Mouse (Mus musculus) hindbrain, embryonic 15.5 days (tissue): ENCODE results near the gene Klf6. TPM values are rescaled to one million over a fixed set of nuclear protein-coding genes. Genes with fewer than 3 reads are reported as not detected.

Experiments used
- ATAC-seq: fragments of 200-750 bp; cut with Nextera tagmentation; 2 replicates; pipeline ENCODE4 v1.8.0; 2017; ENCODE audit warnings: low read depth, moderate number of reproducible peaks, moderate TSS enrichment; ENCODE audit not compliant: low FRiP score
- H3K27ac ChIP-seq: fragments of 300-500 bp; sonication (generic); replicated peaks from 2 replicates; pipeline ENCODE4 v1.5.1; 2015; ENCODE audit warnings: mild to moderate bottlenecking, inconsistent platforms
- H3K27me3 ChIP-seq: fragments of 300-500 bp; sonication (generic); 2 replicates; pipeline ENCODE4 v1.6.1; 2015; ENCODE audit warnings: control low read depth, inconsistent platforms
- H3K36me3 ChIP-seq: fragments of 300-500 bp; sonication (generic); 2 replicates; pipeline ENCODE4 v1.6.1; 2015; ENCODE audit warnings: control low read depth, inconsistent platforms
- H3K4me1 ChIP-seq: fragments of 300-500 bp; sonication (generic); replicated peaks from 2 replicates; pipeline ENCODE4 v1.6.1; 2015; ENCODE audit warnings: control low read depth, inconsistent platforms
- H3K4me2 ChIP-seq: fragments of 300-500 bp; sonication (generic); 2 replicates; pipeline ENCODE4 v1.6.1; 2015; ENCODE audit warnings: moderate library complexity, mild to moderate bottlenecking, inconsistent platforms
- H3K4me3 ChIP-seq: fragments of 300-500 bp; sonication (generic); 2 replicates; pipeline ENCODE4 v1.5.1; 2015; ENCODE audit warnings: mild to moderate bottlenecking, inconsistent platforms
- H3K9ac ChIP-seq: fragments of 300-500 bp; sonication (generic); 2 replicates; pipeline ENCODE4 v1.6.1; 2015; ENCODE audit warnings: inconsistent platforms
- H3K9me3 ChIP-seq: fragments of 300-500 bp; sonication (generic); 2 replicates; pipeline ENCODE4 v1.6.1; 2016; ENCODE audit warnings: control low read depth, inconsistent platforms
- WGBS: fragments of 180-500 bp; shearing (Covaris S2); methylation state at CpG from one replicate; pipeline ENCODE4 v1.1.7; 2015; 5-methylcytosine and 5-hydroxymethylcytosine counted together
- polyA plus RNA-seq: library from polyadenylated mRNA; unstranded; fragments of >200 nt; fragmentation: Nextera tagmentation; extraction: Ambion mirVana; gene quantifications from 2 replicates; pipeline ENCODE4 v1.2.1, GENCODE M21; 2015

Klf6 gene
- 83.8 and 87.6 TPM in 2 replicates for polyA plus RNA-seq

GRCm38 (mm10) chr13:5861157-5862002, at the start of gene Klf6:
Gene Klf6 (plus strand): TSS chr13:5861482.
- Histone ChIP-seq H3K4me3 (peak within 1 kb of the TSS; percentile 57), H3K4me2 (peak within 1 kb of the TSS; percentile 77), H3K27ac (peak within 1 kb of the TSS; percentile 100), H3K36me3 (peaks cover 14% of the 10 kb centered on the region), H3K9ac (peak within 1 kb of the TSS; percentile 82), H3K9me3 (no peaks in the 10 kb centered on the region), H3K4me1 (peaks cover 26% of the 10 kb centered on the region), H3K27me3 (no peaks in the 10 kb centered on the region)
- ATAC-seq = peak; percentile 100
- WGBS = under 1% methylated on average over 57 of the region's 60 CpGs

GRCm38 (mm10) chr13:5813433-5813832, 47.8 kb upstream of the Klf6 start:
- ATAC-seq = no peak
- no peak overlapping the region for H3K4me3 ChIP-seq
- no peaks in the 10 kb centered on the region for H3K36me3 ChIP-seq
- H3K4me1 ChIP-seq = no peaks in the 10 kb centered on the region
- H3K4me2 ChIP-seq = no peak overlapping the region
- WGBS = 93% methylated on average over 9 of the region's 9 CpGs
- no peaks in the 10 kb centered on the region for H3K27me3 ChIP-seq
- no peaks in the 10 kb centered on the region for H3K9me3 ChIP-seq
- H3K9ac ChIP-seq = no peak overlapping the region
- no peak overlapping the region for H3K27ac ChIP-seq

GRCm38 (mm10) chr13:5817250-5817649, 44.0 kb upstream of the Klf6 start:
- H3K4me3 ChIP-seq = no peak overlapping the region
- no peak overlapping the region for H3K27ac ChIP-seq
- WGBS = 87% methylated on average over 3 of the region's 3 CpGs
- H3K27me3 ChIP-seq = no peaks in the 10 kb centered on the region
- H3K9me3 ChIP-seq = no peaks in the 10 kb centered on the region
- no peak overlapping the region for H3K4me2 ChIP-seq
- no peak for ATAC-seq
- H3K9ac ChIP-seq = no peak overlapping the region
- H3K4me1 ChIP-seq = no peaks in the 10 kb centered on the region
- no peaks in the 10 kb centered on the region for H3K36me3 ChIP-seq

- Histone ChIP-seq H3K36me3 (no peaks in the 10 kb centered on the region), H3K9me3 (no peaks in the 10 kb centered on the region), H3K27me3 (no peaks in the 10 kb centered on the region), H3K4me1 (no peaks in the 10 kb centered on the region), H3K4me2 (no peak overlapping the region), H3K9ac (no peak overlapping the region), H3K4me3 (no peak overlapping the region), H3K27ac (no peak overlapping the region)
- ATAC-seq = no peak
- whole genome bisulfite sequencing = 35% methylated on average over 3 of the region's 3 CpGs
These were observed 42.1 kb upstream of the Klf6 start for GRCm38 (mm10) chr13:5819173-5819572.

GRCm38 (mm10) chr13:5822586-5822985, 38.7 kb upstream of the Klf6 start:
- H3K4me2 ChIP-seq = no peak overlapping the region
- WGBS = 53% methylated on average over 11 of the region's 11 CpGs
- no peaks in the 10 kb centered on the region for H3K9me3 ChIP-seq
- H3K4me3 ChIP-seq = no peak overlapping the region
- H3K4me1 ChIP-seq = no peaks in the 10 kb centered on the region
- H3K9ac ChIP-seq = no peak overlapping the region
- H3K27ac ChIP-seq = no peak overlapping the region
- no peaks in the 10 kb centered on the region for H3K36me3 ChIP-seq
- no peaks in the 10 kb centered on the region for H3K27me3 ChIP-seq
- ATAC-seq = no peak

- 81% methylated on average over 7 of the region's 7 CpGs for WGBS
- no peak overlapping the region for H3K27ac ChIP-seq
- H3K36me3 ChIP-seq = no peaks in the 10 kb centered on the region
- no peaks in the 10 kb centered on the region for H3K9me3 ChIP-seq
- H3K4me2 ChIP-seq = no peak overlapping the region
- H3K4me3 ChIP-seq = no peak overlapping the region
- no peaks in the 10 kb centered on the region for H3K27me3 ChIP-seq
- no peak overlapping the region for H3K9ac ChIP-seq
- ATAC-seq = no peak
- no peaks in the 10 kb centered on the region for H3K4me1 ChIP-seq
These were observed 38.1 kb upstream of the Klf6 start for GRCm38 (mm10) chr13:5823150-5823549.

- H3K9me3 ChIP-seq = no peaks in the 10 kb centered on the region
- no peaks in the 10 kb centered on the region for H3K27me3 ChIP-seq
- H3K9ac ChIP-seq = no peak overlapping the region
- no peaks in the 10 kb centered on the region for H3K36me3 ChIP-seq
- 83% methylated on average over 8 of the region's 8 CpGs for WGBS
- no peak overlapping the region for H3K27ac ChIP-seq
- H3K4me1 ChIP-seq = no peaks in the 10 kb centered on the region
- H3K4me3 ChIP-seq = no peak overlapping the region
- ATAC-seq = no peak
- H3K4me2 ChIP-seq = no peak overlapping the region
These were observed 37.0 kb upstream of the Klf6 start for GRCm38 (mm10) chr13:5824189-5824815.

GRCm38 (mm10) chr13:5826170-5826827, 35.0 kb upstream of the Klf6 start:
- no peaks in the 10 kb centered on the region for H3K36me3 ChIP-seq
- 82% methylated on average over 9 of the region's 9 CpGs for WGBS
- no peaks in the 10 kb centered on the region for H3K27me3 ChIP-seq
- H3K4me1 ChIP-seq = no peaks in the 10 kb centered on the region
- H3K4me2 ChIP-seq = no peak overlapping the region
- H3K9ac ChIP-seq = no peak overlapping the region
- no peak overlapping the region for H3K27ac ChIP-seq
- no peak for ATAC-seq
- no peak overlapping the region for H3K4me3 ChIP-seq
- no peaks in the 10 kb centered on the region for H3K9me3 ChIP-seq

GRCm38 (mm10) chr13:5831976-5832375, 29.3 kb upstream of the Klf6 start:
- Histone ChIP-seq H3K9ac (no peak overlapping the region), H3K4me1 (no peaks in the 10 kb centered on the region), H3K27ac (no peak overlapping the region), H3K36me3 (no peaks in the 10 kb centered on the region), H3K4me3 (no peak overlapping the region), H3K9me3 (no peaks in the 10 kb centered on the region), H3K4me2 (no peak overlapping the region), H3K27me3 (no peaks in the 10 kb centered on the region)
- no peak for ATAC-seq
- 10% methylated on average over 7 of the region's 7 CpGs for WGBS

GRCm38 (mm10) chr13:5837174-5837777, 24.0 kb upstream of the Klf6 start:
- no peak for ATAC-seq
- H3K9me3 ChIP-seq = no peaks in the 10 kb centered on the region
- H3K36me3 ChIP-seq = no peaks in the 10 kb centered on the region
- no peak overlapping the region for H3K9ac ChIP-seq
- H3K27me3 ChIP-seq = no peaks in the 10 kb centered on the region
- no peaks in the 10 kb centered on the region for H3K4me1 ChIP-seq
- H3K27ac ChIP-seq = no peak overlapping the region
- no peak overlapping the region for H3K4me3 ChIP-seq
- no peak overlapping the region for H3K4me2 ChIP-seq
- WGBS = 89% methylated on average over 4 of the region's 4 CpGs

GRCm38 (mm10) chr13:5841418-5841817, 19.9 kb upstream of the Klf6 start:
- H3K4me2 ChIP-seq = no peak overlapping the region
- H3K9me3 ChIP-seq = no peaks in the 10 kb centered on the region
- no peak overlapping the region for H3K27ac ChIP-seq
- H3K9ac ChIP-seq = no peak overlapping the region
- no peak overlapping the region for H3K4me3 ChIP-seq
- no peaks in the 10 kb centered on the region for H3K36me3 ChIP-seq
- H3K4me1 ChIP-seq = no peaks in the 10 kb centered on the region
- WGBS = 91% methylated on average over 6 of the region's 6 CpGs
- no peaks in the 10 kb centered on the region for H3K27me3 ChIP-seq
- no peak for ATAC-seq

- no peak overlapping the region for H3K9ac ChIP-seq
- no peaks in the 10 kb centered on the region for H3K4me1 ChIP-seq
- H3K4me2 ChIP-seq = no peak overlapping the region
- no peaks in the 10 kb centered on the region for H3K36me3 ChIP-seq
- H3K9me3 ChIP-seq = no peaks in the 10 kb centered on the region
- no peak overlapping the region for H3K27ac ChIP-seq
- H3K27me3 ChIP-seq = no peaks in the 10 kb centered on the region
- ATAC-seq = no peak
- H3K4me3 ChIP-seq = no peak overlapping the region
- WGBS = 64% methylated on average over 5 of the region's 5 CpGs
These were observed 18.4 kb upstream of the Klf6 start for GRCm38 (mm10) chr13:5842911-5843310.
